Mouse (Mus musculus): ENCODE results near the gene Hs6st3. TPM values are rescaled to one million over a fixed set of nuclear protein-coding genes. Genes with fewer than 3 reads are reported as not detected.
"Not testable (repeated sequence)": the region's sequence is repeated elsewhere in the genome, so short reads cannot be mapped to it uniquely, and the experiment has no call there.

Gene Hs6st3
- total RNA-seq, 2 experiments from 2014 or later: 0.43 to 0.83 TPM

DNA sequence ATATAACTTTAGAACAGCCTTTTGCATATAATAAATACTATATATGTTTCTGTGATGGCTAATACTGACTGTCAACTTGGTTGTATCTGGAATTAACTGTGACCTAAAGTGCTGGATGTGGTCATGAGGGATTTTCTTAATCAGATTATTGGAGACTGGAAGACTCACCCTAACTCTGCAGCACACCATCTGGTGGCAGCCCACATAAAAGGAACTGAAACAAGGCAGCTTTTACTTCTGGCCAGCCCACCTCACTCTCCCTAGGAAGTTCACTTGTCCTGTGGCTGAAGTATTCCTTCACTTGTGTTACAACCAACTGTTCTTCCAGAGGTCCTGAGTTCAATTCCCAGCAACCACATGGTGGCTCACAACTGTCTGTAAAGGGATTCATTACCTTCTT lies 313.5 kb downstream of the Hs6st3 start:
- no peak for DNase-seq

DNA sequence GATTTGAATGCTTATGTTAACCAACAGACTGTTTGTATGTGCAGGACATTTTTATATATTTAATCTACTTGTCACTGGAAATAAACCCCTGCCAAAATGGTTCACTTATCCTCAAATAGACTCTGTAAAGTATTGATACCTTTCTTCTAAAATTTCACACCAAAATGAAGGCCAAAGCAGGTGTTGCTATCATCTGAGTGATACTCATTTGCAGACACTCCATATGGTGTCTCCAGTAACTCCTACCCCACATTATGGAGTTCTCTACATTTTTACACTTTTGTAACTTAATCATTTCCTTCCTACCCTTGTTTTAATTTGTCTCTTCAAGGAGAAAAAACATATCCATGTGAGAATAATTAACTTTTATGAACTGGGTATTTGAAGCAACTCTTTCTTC lies 314.2 kb downstream of the Hs6st3 start:
- no peak for DNase-seq

DNA sequence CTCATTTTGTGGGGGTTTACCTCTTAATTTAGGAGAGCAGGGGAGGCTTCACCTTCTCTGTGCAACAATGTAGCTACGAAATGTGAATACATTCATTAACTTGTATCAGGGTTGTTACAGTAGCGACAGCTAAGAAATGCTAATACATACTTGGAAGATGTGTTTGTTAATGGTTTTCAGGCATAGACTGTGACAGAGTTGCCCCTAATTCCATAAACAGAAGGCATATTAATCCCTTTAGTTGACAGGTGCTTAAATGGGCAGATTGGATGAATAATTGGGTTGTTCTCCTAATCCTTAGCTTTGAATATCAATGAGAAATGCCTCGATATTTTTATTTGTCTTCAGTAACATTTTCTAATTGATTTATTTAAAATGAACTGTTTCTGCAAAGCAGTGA lies 314.7 kb downstream of the Hs6st3 start:
- DNase-seq: no peak

DNA sequence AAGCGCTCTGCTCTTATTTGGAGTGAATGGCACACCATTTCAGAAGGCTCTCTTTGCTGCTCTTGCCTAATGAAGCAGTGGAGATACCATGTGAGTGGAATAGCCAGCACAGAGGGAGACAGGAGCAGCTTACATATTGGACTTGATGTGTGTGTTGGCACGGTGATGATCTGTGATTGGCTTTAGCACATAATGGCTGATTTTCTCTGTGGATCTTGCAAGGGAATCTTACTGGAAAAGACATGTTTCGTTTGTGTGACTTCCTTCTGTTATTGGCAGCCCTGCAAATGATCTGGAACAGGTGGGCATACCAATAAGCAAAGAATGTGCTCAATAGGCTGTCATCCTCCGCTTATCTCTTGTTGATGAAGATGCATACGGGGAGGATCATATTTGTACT lies 326.2 kb downstream of the Hs6st3 start:
- no peak for DNase-seq

DNA sequence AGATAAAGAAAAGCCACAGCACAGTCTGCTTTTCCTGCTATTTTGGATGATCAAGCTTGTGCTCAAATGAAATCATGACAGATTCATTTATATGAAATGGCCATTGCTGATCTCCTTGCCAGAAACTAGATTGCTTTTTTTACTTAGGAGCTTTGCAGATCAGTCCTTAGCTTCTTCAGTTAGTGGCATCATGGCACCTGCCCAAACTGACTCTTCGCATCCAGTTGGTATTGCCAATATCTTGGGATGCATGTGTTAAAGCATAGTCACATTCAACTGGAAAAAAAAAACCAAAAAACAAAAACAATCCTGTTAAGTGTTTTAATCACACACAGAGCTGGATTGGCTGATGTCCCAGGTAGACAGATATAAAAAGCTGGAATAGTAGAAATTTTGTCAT lies 326.7 kb downstream of the Hs6st3 start:
- DNase-seq: no peak

DNA sequence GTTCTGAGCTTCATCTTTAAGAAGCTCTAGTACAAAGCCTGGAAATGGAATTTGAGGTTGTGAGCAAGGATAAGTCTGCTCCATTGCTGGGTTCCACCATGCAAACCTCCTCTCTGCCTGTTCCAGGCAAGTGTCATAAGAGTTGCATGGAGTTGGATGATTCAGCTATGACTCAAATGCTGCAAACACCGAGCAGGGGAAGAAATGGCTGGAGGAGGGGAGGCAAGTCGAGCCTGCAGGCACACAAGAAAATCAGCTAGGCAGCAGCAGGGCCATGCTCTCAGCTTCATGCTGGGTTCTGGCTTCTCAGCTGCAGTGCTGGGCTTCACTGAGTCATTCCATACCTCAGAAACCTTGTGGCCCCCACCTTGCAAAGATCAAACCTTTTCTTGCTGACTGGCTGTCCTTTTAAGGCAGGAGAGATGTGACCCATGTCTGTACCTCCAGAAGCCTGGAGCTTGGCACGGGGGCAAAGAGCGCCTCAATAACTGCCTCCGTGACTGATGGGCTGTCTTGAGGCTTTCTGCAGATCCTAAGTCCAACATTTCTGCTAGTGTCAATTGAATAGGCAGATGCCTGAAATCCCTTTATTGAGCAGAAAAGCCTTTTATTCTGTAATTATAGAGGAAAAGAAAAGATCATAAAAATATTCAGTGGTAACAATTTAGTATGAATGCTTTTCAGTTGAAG lies 328.9 kb downstream of the Hs6st3 start:
- DNase-seq: peak; percentile 30 to 53

DNA sequence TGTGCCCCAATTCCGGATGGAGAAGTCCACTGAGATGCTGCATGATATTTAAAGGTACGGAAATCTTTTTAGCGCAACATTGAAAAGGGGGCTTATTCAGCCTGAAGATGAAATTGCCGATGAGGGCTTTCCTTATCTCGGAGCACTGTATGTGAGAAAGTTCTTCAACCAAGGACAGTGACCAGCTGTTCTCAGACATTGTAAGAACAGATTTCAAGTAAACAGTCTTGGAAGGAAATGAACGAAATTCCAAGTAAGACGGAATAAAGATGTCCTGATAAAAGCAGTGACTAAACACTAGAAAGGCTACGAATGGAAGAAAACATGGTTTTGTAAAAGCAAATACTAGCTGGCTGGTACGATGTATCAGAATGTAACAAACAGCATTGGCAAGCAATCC lies 338.4 kb downstream of the Hs6st3 start:
- DNase-seq: no peak

DNA sequence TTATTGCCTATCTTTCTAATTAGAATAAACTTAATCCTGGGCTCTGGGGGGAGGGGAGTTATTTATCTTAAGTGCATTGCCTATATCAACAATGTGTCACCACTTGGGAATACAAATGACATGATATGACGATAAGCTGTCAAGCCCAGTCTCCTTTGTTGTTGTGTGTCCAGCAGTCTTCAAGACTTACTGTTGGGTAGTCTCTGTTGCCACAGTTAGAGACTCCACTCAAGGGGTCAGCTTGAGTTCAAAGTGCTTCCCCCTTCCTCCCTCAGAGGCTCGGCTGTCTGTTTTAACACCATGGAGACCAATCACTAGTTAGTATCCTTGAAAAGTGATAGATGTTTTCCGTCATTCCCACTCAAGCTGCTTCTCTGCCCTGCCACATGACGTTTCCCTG lies 339.7 kb downstream of the Hs6st3 start:
- no peak for DNase-seq

DNA sequence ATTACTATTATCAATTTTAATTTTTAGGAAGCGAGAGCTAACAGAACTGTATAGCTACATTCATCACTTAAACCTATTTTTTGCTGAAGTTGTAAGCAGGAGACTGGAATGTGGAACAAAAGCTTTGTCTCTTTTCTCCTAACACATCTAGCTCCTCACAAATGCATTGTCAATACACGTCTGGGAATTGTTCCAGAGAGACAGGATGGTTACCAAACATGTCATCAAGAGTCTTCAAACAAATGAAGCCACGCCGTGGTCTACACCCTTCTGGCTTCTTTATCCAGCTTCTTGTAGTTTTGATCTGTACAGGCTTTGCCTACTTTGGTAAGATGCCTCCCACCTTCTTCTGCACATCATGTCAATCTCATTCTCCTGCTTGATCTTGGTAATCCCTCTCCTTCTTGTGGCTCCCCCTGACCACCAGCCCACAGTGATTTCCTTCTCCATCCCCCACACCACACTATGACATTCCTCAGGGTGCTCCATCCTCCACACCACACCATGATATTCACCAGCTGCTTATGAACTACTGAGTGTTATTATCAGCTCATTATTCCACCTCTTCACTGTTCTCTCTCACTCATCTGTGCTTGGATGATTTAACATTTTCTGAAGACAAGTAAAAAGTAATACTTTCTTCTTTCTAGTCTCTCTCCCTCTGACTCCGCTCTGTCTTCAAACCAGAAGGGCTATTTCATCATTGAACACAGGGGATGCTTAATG lies 351.0 kb downstream of the Hs6st3 start:
- DNase-seq: no peak

DNA sequence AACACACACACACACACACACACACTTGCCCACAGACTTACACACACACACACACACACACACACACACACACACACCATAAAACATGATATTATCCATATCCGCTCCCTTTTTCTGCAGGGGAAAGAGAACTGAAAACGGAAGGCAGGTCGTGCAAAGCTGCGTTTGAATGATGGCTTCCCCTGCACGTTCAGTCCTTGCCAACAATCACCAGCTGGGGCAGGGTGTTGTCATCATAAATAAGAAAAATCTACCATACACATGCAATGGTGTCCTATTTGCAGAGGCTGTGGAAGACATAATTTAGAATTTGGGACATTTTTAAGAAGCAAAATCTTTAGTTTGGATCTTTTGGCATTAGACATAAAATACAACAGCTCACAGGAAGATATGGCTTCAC lies 382.5 kb downstream of the Hs6st3 start:
- DNase-seq: no peak

DNA sequence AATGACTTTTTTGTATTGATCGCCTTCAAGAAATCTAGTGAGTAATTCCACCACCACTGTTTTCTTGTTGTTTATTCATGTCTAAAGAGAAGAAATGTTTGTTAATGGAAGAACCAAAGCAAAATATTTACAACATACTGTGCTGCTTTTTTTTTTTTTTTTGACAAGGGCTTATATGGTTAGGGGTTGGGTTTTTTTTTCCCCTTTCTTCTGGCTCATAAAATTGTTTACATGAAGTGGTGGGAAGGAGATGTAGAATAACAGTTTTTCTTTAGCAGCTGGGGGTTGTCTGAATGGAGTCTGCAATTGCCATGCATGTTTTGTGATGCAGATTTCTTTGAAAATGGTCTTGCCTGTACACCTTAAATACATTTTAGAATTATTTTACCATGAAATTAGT lies 382.9 kb downstream of the Hs6st3 start:
- no peak for DNase-seq

DNA sequence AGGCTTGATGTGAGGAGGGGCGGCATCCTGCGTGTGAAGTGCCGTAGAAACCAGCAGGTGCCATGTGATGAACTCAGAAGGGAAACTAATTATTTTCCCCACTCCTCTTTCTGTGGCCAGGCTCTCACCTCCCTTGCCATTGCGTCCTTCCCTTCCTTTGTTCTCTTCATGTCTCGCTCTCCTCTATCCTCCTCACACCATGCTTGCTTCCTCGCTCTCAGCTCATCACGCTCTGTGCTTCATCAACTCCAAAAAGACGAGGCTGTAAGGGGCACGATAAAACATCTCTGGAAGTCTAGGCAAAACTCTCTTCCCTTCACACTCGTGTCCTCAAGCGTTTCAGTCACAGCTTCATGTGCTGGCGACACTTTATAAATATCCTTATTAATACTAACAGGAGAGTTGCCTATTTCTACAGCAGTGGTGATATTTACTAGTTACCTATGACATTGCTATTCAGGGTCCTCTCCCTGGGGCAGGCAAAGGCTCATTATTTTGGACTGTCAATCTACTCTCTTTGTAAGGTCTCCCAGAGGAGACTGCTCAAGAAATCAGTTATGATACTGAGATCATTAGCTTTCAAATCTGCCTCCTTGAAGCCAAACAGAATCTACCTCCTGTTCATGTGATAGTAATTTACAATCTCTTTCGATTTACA lies 394.9 kb downstream of the Hs6st3 start:
- DNase-seq: no peak

DNA sequence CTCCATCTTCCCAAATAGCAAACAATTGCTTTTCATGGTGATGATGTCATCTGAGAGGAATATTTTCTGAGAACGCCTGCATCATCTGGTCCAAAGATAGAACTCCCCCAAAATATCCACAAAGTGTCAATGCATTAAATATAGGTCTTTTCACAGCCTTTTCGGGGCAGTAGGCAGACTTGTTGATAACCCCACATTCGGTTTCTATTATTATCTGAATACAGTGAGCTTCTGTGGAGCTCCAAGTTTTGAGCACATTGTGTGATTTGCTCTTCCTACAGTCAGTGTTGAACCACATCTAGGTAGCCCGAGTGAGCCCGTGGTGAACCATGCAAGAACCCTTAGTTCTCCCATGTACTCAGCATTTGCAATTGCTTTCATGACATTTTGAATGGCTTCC lies 402.4 kb downstream of the Hs6st3 start:
- DNase-seq: no peak

DNA sequence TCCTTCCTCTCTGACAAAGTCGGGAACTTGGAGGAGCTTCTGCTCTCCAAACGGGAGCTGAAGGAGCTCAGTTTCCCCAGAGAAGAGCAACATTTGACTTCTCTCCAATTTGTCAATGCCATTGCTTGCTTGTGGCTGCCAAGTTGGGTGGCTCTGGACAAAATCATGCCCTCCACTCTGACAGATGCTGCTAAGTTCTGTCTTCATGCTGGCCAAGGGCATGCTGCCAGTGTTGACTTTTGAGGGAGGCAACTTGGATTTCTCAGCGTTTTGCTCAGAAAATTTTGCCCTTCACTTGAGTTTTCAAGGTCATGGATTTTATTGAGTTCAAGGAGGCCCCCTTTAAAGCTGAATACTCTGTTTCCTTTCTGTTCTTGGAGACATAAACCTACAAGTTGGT lies 406.5 kb downstream of the Hs6st3 start:
- peak in 1 of 2 experiments; percentile 8 for DNase-seq

DNA sequence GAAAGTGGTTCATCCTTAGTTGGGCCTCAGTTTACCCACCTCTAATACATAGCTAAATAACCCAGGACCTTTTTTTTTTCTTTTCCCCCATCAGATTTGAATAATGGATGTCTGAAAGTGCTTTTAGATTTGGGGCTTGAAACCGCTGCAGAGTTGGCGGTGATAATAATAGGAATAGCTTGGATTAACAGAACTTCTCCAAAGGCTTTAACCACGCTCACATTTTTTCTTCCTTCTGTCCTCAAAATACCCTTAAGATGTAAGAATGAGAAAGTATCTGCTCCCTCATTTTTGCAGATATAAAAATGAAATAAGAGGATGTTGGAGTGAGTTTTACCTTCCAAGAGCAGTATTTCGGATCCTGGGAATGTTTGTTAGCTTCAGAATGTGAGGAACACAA lies 420.2 kb downstream of the Hs6st3 start:
- no peak for DNase-seq

DNA sequence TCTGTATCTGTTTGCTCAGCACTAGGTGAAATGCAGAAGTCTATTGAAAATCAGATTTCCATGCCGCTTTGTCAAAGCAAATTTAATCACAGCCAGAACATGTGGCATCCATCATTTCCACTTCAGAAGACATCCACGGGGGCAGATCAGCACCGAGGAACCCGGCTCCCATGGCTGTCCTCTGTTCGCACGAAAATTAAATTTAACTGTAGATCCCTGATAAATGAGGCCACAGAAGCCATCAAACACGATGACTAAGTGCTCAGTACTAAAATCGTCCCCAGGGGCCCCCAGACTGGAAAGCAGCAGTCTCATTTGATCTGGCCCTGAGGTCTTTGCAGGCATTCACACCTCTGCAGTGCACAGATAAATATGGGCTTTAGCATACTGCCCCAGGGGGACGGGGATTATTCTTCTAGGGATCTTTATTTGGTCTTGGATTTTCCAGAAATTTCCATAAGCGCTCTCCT lies 443.9 kb downstream of the Hs6st3 start:
- DNase-seq: peak; percentile 16 to 23

DNA sequence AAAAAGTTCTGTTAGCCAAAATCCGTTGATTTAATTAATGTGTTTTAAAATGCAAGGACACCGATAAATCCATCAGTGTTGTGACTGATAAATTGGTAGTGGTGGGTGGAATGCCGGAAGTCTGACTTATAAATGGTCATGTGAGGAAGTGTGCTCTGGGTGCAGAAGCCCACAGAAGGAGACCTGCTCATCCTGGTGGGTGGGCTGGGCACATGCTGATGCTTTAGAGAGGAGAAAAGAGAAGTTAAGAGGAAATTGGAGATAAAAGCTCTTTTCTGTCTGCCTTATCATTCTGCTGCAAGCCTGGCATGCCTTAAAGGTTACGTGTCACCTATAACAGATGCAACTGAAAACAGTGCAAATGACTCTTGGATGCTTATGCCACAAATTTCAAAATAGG lies 446.9 kb downstream of the Hs6st3 start:
- peak in 1 of 2 experiments; percentile 12 for DNase-seq

DNA sequence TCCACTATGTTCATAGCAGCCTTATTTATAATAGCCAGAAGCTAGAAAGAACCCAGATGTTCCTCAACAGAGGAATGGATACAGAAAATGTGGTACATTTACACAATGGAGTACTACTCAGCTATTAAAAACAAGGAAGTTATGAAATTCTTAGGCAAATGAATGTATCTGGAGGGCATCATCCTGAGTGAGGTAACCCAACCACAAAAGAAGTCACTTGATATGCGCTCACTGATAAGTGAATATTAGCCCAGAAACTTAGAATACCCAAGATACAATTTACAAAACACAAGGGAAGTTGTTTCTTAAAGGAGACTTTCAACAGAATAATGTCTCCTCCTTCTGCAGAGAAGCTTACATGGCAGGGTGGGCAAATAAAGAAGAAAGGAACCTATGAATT lies 449.2 kb downstream of the Hs6st3 start:
- DNase-seq: not testable (repeated sequence)

DNA sequence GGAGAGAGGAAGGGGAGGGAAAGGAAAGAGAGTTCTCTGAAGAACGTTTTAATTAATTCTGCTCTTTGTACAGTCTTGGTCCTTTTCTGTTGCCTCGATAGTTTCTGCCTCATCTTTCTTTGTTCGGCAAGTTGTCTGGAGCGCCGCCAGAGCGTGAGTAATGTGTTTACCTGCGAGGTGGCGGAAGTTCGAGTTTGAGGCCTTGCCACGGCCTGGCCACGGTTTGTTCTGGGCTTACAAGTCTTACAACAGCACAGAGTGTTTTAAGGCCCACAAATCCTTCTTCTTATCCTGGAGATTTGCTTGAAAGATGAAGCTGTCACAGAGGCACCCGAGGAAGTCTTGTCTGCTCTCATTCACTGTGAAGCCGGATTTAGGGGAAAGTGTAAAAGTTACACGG lies 466.2 kb downstream of the Hs6st3 start:
- no peak for DNase-seq

DNA sequence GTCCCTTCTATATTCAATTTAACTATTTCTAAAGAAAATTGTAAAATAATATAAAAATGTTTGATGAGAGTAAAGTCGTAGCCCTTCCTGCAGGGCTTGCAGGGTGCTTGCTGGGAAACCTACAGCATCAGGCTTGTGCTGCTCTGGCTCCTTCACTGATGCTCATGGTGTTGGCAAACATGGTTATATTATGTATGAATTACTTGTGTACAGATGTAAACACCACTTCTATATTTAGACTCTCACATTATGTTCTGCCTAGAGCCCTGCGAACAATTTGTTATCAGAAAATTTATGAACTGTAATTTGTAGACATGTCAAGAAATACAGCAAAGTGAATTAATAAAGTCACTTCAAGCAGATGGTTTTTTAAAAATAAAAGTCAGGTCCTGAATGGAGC lies 474.7 kb downstream of the Hs6st3 start:
- no peak for DNase-seq

DNA sequence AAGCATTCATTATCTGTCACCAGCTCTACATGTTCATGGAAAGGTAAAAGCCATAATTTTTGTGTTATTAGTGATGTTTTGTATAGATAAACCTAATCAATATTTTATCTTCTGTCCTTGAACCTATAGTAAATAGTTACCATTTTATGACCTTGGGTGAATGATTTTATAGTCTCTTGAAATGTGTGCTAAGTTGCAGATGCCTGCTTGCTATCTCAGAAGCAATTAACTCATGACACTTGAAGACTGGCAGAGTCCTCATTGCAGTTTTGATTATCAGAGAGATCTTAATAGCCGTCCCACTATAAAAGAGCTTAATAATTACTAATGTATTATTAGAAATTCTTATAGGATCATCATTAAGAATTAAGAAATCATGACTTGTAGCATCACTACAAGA lies 491.0 kb downstream of the Hs6st3 start:
- no peak for DNase-seq

DNA sequence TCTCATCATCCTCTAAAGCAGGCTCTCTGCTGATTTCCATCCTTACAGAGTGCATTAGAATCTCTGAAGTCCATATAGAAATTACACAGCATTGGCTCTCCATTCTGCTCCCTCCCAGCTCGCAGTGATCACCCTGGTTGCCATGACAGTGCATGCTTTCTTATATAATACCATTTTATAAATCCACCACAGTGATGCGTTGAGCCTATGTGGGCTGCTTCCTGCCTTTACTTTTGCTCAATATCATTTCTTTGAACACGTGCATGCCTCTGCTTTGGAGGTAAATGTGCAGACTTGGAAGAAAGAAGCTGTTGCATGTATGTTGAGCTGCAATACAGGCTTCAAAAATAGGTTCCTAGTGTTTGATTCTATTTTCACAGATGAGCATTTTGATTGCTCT lies 494.9 kb downstream of the Hs6st3 start:
- no peak for DNase-seq

DNA sequence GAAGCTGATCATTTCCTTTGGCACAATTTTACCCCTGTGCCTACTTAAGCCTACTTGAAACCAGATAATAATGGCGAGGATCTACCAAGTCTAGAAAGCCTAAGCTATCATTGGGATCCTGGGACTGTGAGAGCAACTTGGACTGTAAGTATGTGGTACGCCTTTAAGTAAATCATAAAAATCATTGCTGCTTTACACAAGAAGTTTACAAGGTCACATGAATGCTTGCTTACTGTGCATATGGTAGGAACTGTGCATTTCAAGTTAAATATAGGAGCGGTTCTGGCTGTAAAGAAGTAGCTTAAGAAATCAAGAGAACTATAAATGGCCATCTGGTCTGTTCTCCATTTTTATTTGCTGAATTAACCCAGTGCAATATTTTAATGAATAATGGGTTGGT lies 495.5 kb downstream of the Hs6st3 start:
- DNase-seq: no peak

All from adrenal gland, postnatal 36 days (tissue).